Mouse (Mus musculus) neural tube, embryonic 15.5 days (tissue): ENCODE measurements around the gene Chst11. TPM values are rescaled to one million over a fixed set of nuclear protein-coding genes. Genes with fewer than 3 reads are reported as not detected.

Experiments
- ATAC-seq: fragments of 200-750 bp; cut with Nextera tagmentation; 2 replicates; pipeline ENCODE4 v1.8.0; 2017; ENCODE audit warnings: mild to moderate bottlenecking, moderate TSS enrichment, moderate library complexity; ENCODE audit not compliant: low FRiP score
- H3K27ac ChIP-seq: fragments of 300-500 bp; sonication (generic); replicated peaks from 2 replicates; pipeline ENCODE4 v1.5.1; 2015; ENCODE audit warnings: mild to moderate bottlenecking, inconsistent platforms
- H3K27me3 ChIP-seq: fragments of 300-500 bp; sonication (generic); replicated peaks from 2 replicates; pipeline ENCODE4 v1.6.1; 2015; ENCODE audit warnings: inconsistent platforms
- H3K36me3 ChIP-seq: fragments of 300-500 bp; sonication (generic); 2 replicates; pipeline ENCODE4 v1.6.1; 2015; ENCODE audit warnings: inconsistent platforms
- H3K4me1 ChIP-seq: fragments of 300-500 bp; sonication (generic); 2 replicates; pipeline ENCODE4 v1.6.1; 2015; ENCODE audit warnings: inconsistent platforms
- H3K4me2 ChIP-seq: fragments of 300-500 bp; sonication (generic); 2 replicates; pipeline ENCODE4 v1.6.1; 2015; ENCODE audit warnings: inconsistent platforms, mild to moderate bottlenecking, moderate library complexity
- H3K4me3 ChIP-seq: fragments of 300-500 bp; sonication (generic); replicated peaks from 2 replicates; pipeline ENCODE4 v1.5.1; 2015; ENCODE audit warnings: mild to moderate bottlenecking, inconsistent platforms
- H3K9ac ChIP-seq: fragments of 300-500 bp; sonication (generic); replicated peaks from 2 replicates; pipeline ENCODE4 v1.6.1; 2015; ENCODE audit warnings: mild to moderate bottlenecking, inconsistent platforms
- H3K9me3 ChIP-seq: fragments of 300-500 bp; sonication (generic); replicated peaks from 2 replicates; pipeline ENCODE4 v1.6.1; 2016; ENCODE audit warnings: inconsistent platforms
- WGBS: fragments of 180-500 bp; shearing (Covaris S2); methylation state at CpG from one replicate; pipeline ENCODE4 v1.1.7; 2015; ENCODE audit warnings: mixed read lengths; 5-methylcytosine and 5-hydroxymethylcytosine counted together
- polyA plus RNA-seq: library from polyadenylated mRNA; unstranded; fragments of >200 nt; fragmentation: Nextera tagmentation; extraction: Ambion mirVana; gene quantifications from 2 replicates; pipeline ENCODE4 v1.2.1, GENCODE M21; 2015

Chst11 gene
- polyA plus RNA-seq, 1 experiment from 2014 or later, result 4.1 TPM

- no peak for ATAC-seq
- Histone ChIP-seq H3K27ac (no peak overlapping the region), H3K27me3 (no peaks in the 10 kb centered on the region), H3K4me2 (no peak overlapping the region), H3K9ac (no peak overlapping the region), H3K9me3 (no peaks in the 10 kb centered on the region), H3K36me3 (no peaks in the 10 kb centered on the region), H3K4me3 (no peak overlapping the region), H3K4me1 (peaks cover 23% of the 10 kb centered on the region)
- 87% methylated on average over 5 of the region's 5 CpGs for WGBS
Measured at GRCm38 (mm10) chr10:83064796-83065195, 79.5 kb downstream of the Chst11 start.

- no peak overlapping the region for H3K4me3 ChIP-seq
- 80% methylated on average over 6 of the region's 6 CpGs for WGBS
- H3K4me1 ChIP-seq, result peaks cover 11% of the 10 kb centered on the region
- H3K27me3 ChIP-seq, result no peaks in the 10 kb centered on the region
- H3K27ac ChIP-seq, result no peak overlapping the region
- H3K4me2 ChIP-seq, result no peak overlapping the region
- no peak for ATAC-seq
- H3K36me3 ChIP-seq, result no peaks in the 10 kb centered on the region
- H3K9me3 ChIP-seq, result no peaks in the 10 kb centered on the region
- no peak overlapping the region for H3K9ac ChIP-seq
Measured at GRCm38 (mm10) chr10:83066159-83066558, 80.9 kb downstream of the Chst11 start.

GRCm38 (mm10) chr10:83067305-83067704 is 82.0 kb downstream of the Chst11 start:
- ATAC-seq, result no peak
- Histone ChIP-seq H3K27ac (no peak overlapping the region), H3K4me2 (no peak overlapping the region), H3K9ac (no peak overlapping the region), H3K27me3 (no peaks in the 10 kb centered on the region), H3K4me3 (no peak overlapping the region), H3K9me3 (no peaks in the 10 kb centered on the region), H3K36me3 (no peaks in the 10 kb centered on the region), H3K4me1 (peaks cover 11% of the 10 kb centered on the region)
- WGBS, result 73% methylated on average over 4 of the region's 4 CpGs

- Histone ChIP-seq H3K27me3 (no peaks in the 10 kb centered on the region), H3K4me3 (no peak overlapping the region), H3K36me3 (no peaks in the 10 kb centered on the region), H3K4me1 (peaks cover 6% of the 10 kb centered on the region; the same call in 1 of the 2 replicates), H3K9me3 (no peaks in the 10 kb centered on the region), H3K4me2 (no peak overlapping the region), H3K9ac (no peak overlapping the region), H3K27ac (no peak overlapping the region)
- no peak for ATAC-seq
- 88% methylated on average over 8 of the region's 8 CpGs for WGBS
Measured at GRCm38 (mm10) chr10:83068466-83068865, 83.2 kb downstream of the Chst11 start.

- ATAC-seq, result no peak
- H3K4me3 ChIP-seq, result no peak overlapping the region
- 9% methylated on average over 5 of the region's 5 CpGs for WGBS
- peaks cover 6% of the 10 kb centered on the region; the same call in 1 of the 2 replicates for H3K4me1 ChIP-seq
- no peak overlapping the region for H3K9ac ChIP-seq
- no peak overlapping the region for H3K27ac ChIP-seq
- no peaks in the 10 kb centered on the region for H3K27me3 ChIP-seq
- no peak overlapping the region for H3K4me2 ChIP-seq
- H3K9me3 ChIP-seq, result no peaks in the 10 kb centered on the region
- H3K36me3 ChIP-seq, result no peaks in the 10 kb centered on the region
Measured at GRCm38 (mm10) chr10:83069791-83070190, 84.5 kb downstream of the Chst11 start.

GRCm38 (mm10) chr10:83071785-83072580 is 86.7 kb downstream of the Chst11 start:
- Histone ChIP-seq H3K27me3 (no peaks in the 10 kb centered on the region), H3K4me1 (peaks cover 3% of the 10 kb centered on the region; the same call in 1 of the 2 replicates), H3K27ac (no peak overlapping the region), H3K4me3 (no peak overlapping the region), H3K9me3 (no peaks in the 10 kb centered on the region), H3K36me3 (no peaks in the 10 kb centered on the region), H3K4me2 (no peak overlapping the region), H3K9ac (no peak overlapping the region)
- WGBS, result 72% methylated on average over 19 of the region's 19 CpGs
- ATAC-seq, result no peak

- Histone ChIP-seq H3K9ac (no peak overlapping the region), H3K4me1 (no peaks in the 10 kb centered on the region), H3K27ac (no peak overlapping the region), H3K36me3 (no peaks in the 10 kb centered on the region), H3K4me3 (no peak overlapping the region), H3K4me2 (no peak overlapping the region), H3K27me3 (no peaks in the 10 kb centered on the region), H3K9me3 (no peaks in the 10 kb centered on the region)
- 63% methylated on average over 7 of the region's 7 CpGs for WGBS
- ATAC-seq, result no peak
Measured at GRCm38 (mm10) chr10:83073119-83073518, 87.8 kb downstream of the Chst11 start.

- H3K9ac ChIP-seq, result no peak overlapping the region
- no peaks in the 10 kb centered on the region for H3K27me3 ChIP-seq
- WGBS, result 71% methylated on average over 7 of the region's 7 CpGs
- H3K9me3 ChIP-seq, result no peaks in the 10 kb centered on the region
- H3K4me2 ChIP-seq, result no peak overlapping the region
- no peaks in the 10 kb centered on the region for H3K36me3 ChIP-seq
- no peak overlapping the region for H3K4me3 ChIP-seq
- no peak overlapping the region for H3K27ac ChIP-seq
- ATAC-seq, result no peak
- H3K4me1 ChIP-seq, result peaks cover 19% of the 10 kb centered on the region
Measured at GRCm38 (mm10) chr10:83076816-83077215, 91.5 kb downstream of the Chst11 start.

GRCm38 (mm10) chr10:83078723-83079122 is 93.4 kb downstream of the Chst11 start:
- no peaks in the 10 kb centered on the region for H3K9me3 ChIP-seq
- H3K27ac ChIP-seq, result no peak overlapping the region
- 80% methylated on average over 8 of the region's 8 CpGs for WGBS
- H3K27me3 ChIP-seq, result no peaks in the 10 kb centered on the region
- H3K9ac ChIP-seq, result no peak overlapping the region
- ATAC-seq, result no peak
- H3K4me2 ChIP-seq, result no peak overlapping the region
- H3K36me3 ChIP-seq, result no peaks in the 10 kb centered on the region
- H3K4me1 ChIP-seq, result peaks cover 27% of the 10 kb centered on the region
- H3K4me3 ChIP-seq, result no peak overlapping the region

GRCm38 (mm10) chr10:83079755-83080154 is 94.5 kb downstream of the Chst11 start:
- Histone ChIP-seq H3K4me3 (no peak overlapping the region), H3K27ac (no peak overlapping the region), H3K9ac (no peak overlapping the region), H3K9me3 (no peaks in the 10 kb centered on the region), H3K4me2 (no peak overlapping the region), H3K36me3 (no peaks in the 10 kb centered on the region), H3K27me3 (no peaks in the 10 kb centered on the region), H3K4me1 (peaks cover 33% of the 10 kb centered on the region)
- 81% methylated on average over 13 of the region's 13 CpGs for WGBS
- no peak for ATAC-seq

GRCm38 (mm10) chr10:83080275-83080741 is 95.0 kb downstream of the Chst11 start:
- 57% methylated on average over 12 of the region's 12 CpGs for WGBS

GRCm38 (mm10) chr10:83080930-83081329 is 95.6 kb downstream of the Chst11 start:
- Histone ChIP-seq H3K4me1 (peaks cover 33% of the 10 kb centered on the region), H3K27ac (no peak overlapping the region), H3K9ac (no peak overlapping the region), H3K9me3 (no peaks in the 10 kb centered on the region), H3K27me3 (no peaks in the 10 kb centered on the region), H3K4me3 (no peak overlapping the region), H3K4me2 (no peak overlapping the region), H3K36me3 (no peaks in the 10 kb centered on the region)
- 43% methylated on average over 10 of the region's 10 CpGs for WGBS
- ATAC-seq, result peak; percentile 45; the same call in 1 of the 2 replicates

More at GRCm38 (mm10) chr10:83080275-83080741, 95.0 kb downstream of the Chst11 start:
- Histone ChIP-seq H3K27me3 (no peaks in the 10 kb centered on the region), H3K9me3 (no peaks in the 10 kb centered on the region), H3K27ac (no peak overlapping the region), H3K36me3 (no peaks in the 10 kb centered on the region), H3K9ac (no peak overlapping the region), H3K4me1 (peaks cover 33% of the 10 kb centered on the region), H3K4me2 (no peak overlapping the region), H3K4me3 (no peak overlapping the region)
- ATAC-seq, result no peak
